Mouse (Mus musculus) left cerebral cortex, adult 2 months (tissue): Measurements from ENCODE around the gene Rab17. TPM values are rescaled to one million over a fixed set of nuclear protein-coding genes. Genes with fewer than 3 reads are reported as not detected.

Source experiments
- DNase-seq, 2 experiments: peaks; one replicate each; pipeline ENCODE4 v3.0.0; 2021 to 2022; ENCODE audit warnings: low spot score in 2 of 2, mixed read lengths in 1 of 2; ENCODE audit errors: extremely low spot score in 1 of 2
- H3K27ac ChIP-seq: fragments of 200-600 bp; 2 replicates; pipeline ENCODE4 v1.8.1; 2022
- H3K4me3 ChIP-seq: fragments of 200-600 bp; 2 replicates; pipeline ENCODE4 v1.8.1; 2022
- CTCF ChIP-seq: fragments of 200-600 bp; IDR thresholded peaks from 2 replicates; pipeline ENCODE4 v1.8.1; 2022; ENCODE audit warnings: antibody characterized with exemption, mild to moderate bottlenecking, moderate library complexity
- intact Hi-C: fragments of 180-260 bp; cut with DNase I; formaldehyde crosslinking; loops from one replicate; pipeline ENCODE4 v1.15.1; 2025
- long read RNA-seq, 2 experiments: library from polyadenylated mRNA; stranded (forward); transcript quantifications; one replicate each; pipeline ENCODE4 v2.0.0; 2021; ENCODE audit warnings: borderline mapping rate in 2 of 2
- total RNA-seq, 2 experiments: library from RNA; stranded (reverse); gene quantifications; 2 replicates each; pipeline ENCODE4 v1.2.3; 2021

Rab17 gene
- total RNA-seq, result under 1 TPM in 1 of 2 experiments, not detected in 1; 0.23 TPM
- long read RNA-seq, experiment 1, result 0 reads
- long read RNA-seq, experiment 2, result 0 reads

DNA sequence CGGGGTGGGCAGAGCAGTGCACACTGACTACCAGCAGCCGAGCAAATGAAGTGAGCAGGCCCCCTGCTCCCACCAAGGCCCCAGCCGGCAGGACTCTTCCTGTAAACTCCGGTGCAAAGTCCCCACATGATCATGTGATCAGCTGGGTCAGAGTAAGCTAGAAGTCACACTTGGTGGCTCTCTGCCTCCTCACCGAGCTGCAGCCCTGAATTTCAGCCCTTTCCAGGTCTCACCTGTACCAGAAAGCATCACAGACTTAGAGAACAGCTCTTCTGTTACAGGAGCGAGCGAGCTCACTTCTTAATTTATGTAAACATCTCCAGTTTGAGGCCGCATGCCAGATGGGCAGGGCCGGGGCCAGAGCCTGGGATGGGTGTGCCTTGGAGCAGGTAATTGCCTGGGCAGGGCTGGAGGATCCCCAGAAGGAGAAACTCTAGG, at the start of gene Rab17:
Gene Rab17, minus strand, starts transcription at position 315 of the 438 bp plus-strand sequence.
- DNase-seq, result no peak
- Histone ChIP-seq H3K4me3 (no peak within 1 kb of the TSS), H3K27ac (no peak within 1 kb of the TSS)
- intact Hi-C loops, result no loop called here
- no peak for TF ChIP-seq CTCF

DNA sequence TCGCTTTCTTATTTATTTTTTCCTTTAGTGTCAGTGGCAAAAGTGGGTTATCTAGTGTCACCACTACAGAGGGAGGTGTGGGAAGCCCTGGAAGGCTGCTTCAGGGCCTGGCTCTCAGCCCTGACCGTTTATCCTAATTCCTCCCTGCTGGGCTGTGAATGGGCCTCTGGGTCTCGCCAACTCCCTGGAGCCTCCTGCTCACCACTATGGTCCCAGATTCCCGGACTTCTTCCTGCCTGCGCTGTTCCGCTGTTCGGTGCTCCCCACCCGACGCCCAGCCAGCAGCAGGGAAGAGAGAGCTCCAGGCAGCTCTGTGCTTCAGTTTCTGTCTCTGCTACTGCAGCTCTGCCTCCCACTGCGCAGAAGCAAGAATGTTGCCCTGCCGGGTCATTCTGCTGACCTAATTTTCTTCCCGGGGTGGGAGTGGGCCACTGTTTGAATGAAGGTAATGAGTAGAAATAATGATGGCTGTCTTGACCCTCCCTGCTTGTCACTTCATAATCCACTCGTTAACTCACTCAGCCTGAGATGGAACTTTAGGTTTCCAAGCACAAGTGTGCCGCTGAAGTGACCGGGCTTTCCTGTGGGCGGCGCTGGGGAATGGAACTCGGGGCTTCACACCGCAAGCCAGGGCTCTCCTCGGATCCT, 47.8 kb upstream of the Rab17 start:
- intact Hi-C loops, result no loop called here
- no peak; the same call in 1 of the 2 replicates for TF ChIP-seq CTCF
- peak in 1 of 2 experiments; percentile 24 for DNase-seq
- Histone ChIP-seq H3K4me3 (peak overlapping the region; percentile 10; the same call in 1 of the 2 replicates), H3K27ac (peak overlapping the region; percentile 55; the same call in 1 of the 2 replicates)

DNA sequence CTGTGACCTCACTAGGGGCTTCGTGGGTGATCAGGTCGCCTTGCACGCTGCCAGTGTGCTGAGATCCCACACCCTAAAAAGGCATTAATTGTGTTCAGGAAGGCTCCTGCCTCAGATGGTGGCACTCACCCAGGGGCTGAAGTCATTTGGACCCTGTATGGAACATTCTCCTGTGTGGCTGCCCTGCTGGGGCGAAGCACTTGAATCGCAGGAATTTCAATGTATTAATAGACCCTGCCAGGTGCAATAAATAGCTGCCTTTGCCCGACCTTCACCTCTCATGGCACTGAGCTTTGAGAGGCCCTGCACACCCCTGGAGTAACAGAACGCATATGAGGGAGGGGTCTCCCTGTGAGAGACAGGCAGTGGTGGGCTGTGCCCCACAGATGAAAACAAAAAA, 46.1 kb upstream of the Rab17 start:
- no peak overlapping the region for H3K4me3 ChIP-seq
- no peak overlapping the region for H3K27ac ChIP-seq
- no peak for DNase-seq
- intact Hi-C loops, result no loop called here
- TF ChIP-seq CTCF, result no peak

DNA sequence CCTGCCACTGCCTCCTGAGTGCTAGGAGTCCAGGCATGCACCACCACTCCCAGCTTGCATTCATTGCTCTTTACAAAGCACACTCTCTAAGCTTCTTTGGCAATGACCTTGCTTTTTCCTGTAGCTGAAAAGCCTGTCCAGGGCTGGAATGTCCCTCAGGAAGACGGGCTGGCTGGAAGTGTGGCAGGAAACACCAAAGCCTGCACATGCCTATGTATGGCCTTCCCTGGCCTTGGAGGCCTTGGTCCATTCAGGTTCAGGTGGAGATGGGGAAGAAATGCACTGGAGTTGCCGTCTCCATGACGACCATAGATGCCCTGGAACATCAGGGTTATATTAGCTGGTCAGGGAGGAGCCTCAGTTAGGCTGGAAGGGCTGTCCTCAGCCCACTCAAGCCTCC, 44.3 kb upstream of the Rab17 start:
- no peak for DNase-seq
- H3K27ac ChIP-seq, result no peak overlapping the region
- H3K4me3 ChIP-seq, result no peak overlapping the region
- no peak for TF ChIP-seq CTCF
- intact Hi-C loops, result no loop called here

DNA sequence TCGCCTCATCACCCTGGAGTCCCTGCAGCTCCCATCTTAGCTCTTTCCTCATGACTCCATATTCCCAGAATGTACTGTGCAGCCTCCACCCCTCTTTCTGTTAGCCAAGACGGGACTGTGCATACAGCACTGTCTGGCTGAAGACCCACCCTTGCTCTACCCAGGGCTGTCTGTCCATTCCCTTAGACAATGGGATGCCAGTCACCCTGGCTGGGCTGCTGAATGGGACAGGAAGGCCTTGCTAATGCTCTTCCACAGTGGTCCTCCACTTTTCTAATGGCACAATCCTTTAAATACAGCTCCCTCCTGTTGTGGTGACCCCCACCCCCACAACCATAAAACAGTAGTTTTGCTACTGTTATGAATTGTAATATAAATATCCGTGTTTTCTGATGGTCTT, 41.9 kb upstream of the Rab17 start:
- H3K4me3 ChIP-seq, result no peak overlapping the region
- TF ChIP-seq CTCF, result no peak
- H3K27ac ChIP-seq, result no peak overlapping the region
- DNase-seq, result no peak
- intact Hi-C loops, result no loop called here

DNA sequence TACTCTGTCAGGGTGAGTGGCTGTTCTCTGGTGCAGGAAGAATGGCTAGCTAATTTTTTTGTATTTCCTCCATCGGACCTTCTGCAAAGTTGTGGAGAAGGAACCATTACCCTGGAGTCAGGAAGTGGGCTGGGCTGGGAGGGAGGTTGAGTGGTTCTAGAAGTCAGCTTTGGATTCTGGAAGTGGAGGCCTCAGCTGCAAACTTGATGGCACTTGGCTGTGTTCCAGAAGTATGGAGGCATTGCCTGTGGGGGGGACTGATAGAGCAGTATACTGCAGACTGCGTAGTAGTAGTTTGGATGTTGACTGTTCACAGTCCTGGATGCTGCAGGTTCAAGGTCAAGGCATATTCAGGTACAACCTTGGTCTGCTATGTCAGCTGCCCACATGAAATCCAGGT, 41.3 kb upstream of the Rab17 start:
- DNase-seq, result no peak
- no peak overlapping the region for H3K4me3 ChIP-seq
- no peak overlapping the region for H3K27ac ChIP-seq
- TF ChIP-seq CTCF, result no peak
- intact Hi-C loops, result no loop called here

DNA sequence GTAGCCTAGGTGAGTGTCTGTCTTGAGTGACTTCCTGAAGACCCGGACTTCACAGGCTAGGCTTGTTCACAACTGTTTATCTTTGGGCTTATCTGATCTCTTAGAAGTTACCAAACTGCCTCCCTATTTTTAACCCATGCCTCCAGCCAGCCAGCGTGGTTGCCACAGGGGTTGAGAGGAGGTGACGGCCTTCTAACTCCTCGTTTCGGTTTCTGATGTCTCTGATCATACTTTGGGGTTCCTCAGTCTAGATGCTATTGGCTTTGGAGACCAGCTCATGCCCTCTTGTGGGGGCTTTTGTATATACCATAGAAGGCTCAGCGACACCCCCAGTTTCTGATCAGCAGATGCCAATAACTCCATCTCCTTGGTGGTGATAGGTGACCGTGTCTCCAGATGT, 40.8 kb upstream of the Rab17 start:
- no peak overlapping the region for H3K4me3 ChIP-seq
- TF ChIP-seq CTCF, result no peak
- H3K27ac ChIP-seq, result no peak overlapping the region
- DNase-seq, result no peak
- intact Hi-C loops, result no loop called here

DNA sequence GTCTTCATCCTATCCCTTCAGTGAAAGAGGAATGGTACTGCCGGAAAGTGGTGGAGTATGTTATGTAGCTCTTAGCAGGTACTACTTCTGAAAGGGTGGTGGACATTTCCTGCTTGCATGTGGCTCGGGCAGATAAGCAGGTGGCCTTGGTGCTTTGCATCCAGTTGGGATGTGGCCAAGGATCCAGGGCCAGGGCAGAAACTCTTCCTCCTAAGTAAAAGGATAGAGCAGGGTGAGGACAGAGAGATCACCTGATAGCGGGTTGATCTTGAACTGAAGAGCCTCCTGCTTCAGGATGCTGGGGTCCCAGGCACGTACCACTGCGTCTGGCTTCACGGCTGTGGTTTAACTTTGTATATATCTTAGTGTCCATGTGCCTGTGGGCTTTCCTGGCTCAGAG, 39.8 kb upstream of the Rab17 start:
- no peak for TF ChIP-seq CTCF
- H3K27ac ChIP-seq, result no peak overlapping the region

DNA sequence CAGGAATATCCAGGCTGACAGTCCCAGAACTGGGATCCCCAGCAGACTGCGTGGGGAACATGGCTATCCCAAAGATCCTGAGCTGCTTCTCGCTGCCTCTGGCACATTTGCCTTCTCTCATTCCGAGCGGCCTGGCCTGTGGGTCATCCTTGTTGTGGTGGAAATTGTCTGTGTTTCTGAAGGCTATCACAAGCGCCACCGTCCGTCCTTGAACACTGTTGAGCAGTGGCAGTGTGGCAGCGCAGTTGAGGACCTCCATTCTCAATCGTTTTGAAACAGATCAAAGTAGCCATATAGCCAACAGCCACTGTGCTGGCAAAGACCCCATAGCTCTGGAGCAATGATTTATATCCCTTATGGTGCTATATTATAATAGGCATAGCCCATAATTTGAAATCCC, 39.3 kb upstream of the Rab17 start:
- H3K4me3 ChIP-seq, result no peak overlapping the region
- H3K27ac ChIP-seq, result no peak overlapping the region
- TF ChIP-seq CTCF, result no peak
- no peak for DNase-seq
- intact Hi-C loops, result no loop called here

More for the DNA sequence above, 39.8 kb upstream of the Rab17 start:
- no peak overlapping the region for H3K4me3 ChIP-seq
- DNase-seq, result no peak
- intact Hi-C loops, result no loop called here

DNA sequence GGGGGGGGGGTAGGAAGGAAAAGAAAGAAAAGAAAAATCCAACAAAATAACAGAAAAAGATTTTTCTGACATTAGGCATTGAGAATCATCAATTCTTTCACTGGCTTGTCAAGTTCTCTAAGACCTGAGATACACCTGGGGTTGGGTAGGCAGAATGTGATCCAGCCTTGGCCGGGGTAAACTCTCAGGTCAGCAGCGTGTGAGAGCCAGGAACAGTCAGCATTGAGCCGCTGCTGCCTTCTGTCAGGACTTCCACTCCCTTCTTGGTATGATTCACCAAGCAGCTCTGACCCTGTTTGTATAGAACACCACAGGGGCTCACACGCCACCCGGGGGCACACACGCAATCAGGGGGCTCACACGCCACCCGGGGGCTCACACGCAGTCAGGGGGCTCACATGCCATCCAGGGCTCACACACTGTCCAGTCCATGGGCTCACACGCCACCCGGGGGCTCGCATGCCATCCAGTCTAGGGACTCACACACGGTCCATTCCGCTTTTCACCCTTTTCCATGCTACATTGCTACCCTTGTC, 38.8 kb upstream of the Rab17 start:
- no peak for TF ChIP-seq CTCF
- Histone ChIP-seq H3K27ac (no peak overlapping the region), H3K4me3 (no peak overlapping the region)
- intact Hi-C loops, result no loop called here
- no peak for DNase-seq

DNA sequence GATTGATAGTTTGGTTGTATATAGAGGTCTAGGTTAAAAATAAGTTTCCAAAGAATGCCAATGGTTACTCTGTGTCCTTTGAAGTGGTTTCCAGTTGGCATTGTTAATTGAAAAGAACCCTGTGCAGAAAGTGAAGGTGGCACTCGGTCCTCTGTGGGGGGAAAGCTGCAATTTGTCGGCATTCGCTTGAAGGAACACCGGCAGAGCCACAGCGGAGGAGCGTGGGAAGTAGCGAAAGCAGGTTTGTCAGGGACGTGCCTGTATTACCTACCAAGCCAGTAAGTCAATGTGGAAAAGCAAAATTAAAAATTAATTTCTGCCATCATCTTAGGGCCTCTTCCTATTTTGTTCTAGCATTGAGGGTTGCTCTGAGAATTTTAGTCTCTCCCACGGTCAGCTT, 37.2 kb upstream of the Rab17 start:
- DNase-seq, result no peak
- TF ChIP-seq CTCF, result no peak
- Histone ChIP-seq H3K4me3 (no peak overlapping the region), H3K27ac (no peak overlapping the region)
- intact Hi-C loops, result no loop called here

DNA sequence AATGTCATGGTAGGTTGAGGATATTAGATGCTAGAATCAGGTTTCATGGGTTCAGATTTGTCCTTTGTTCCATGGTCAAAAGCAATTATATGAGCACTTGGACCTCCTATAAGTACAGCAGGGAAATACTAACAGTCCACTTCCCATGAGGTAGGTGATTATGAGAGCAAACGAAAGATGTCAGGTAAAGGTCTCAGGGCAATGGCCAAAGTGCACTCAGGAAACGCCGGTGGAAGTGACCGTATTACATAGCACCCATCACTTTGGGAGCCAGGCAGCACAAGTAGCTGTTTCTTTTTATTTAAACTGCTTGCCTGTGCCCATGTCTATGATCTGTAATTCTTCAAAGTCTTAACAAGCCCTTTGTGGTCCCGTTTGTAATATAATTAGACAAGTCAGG, 36.6 kb upstream of the Rab17 start:
- Histone ChIP-seq H3K4me3 (no peak overlapping the region), H3K27ac (no peak overlapping the region)
- intact Hi-C loops, result no loop called here
- TF ChIP-seq CTCF, result no peak
- DNase-seq, result no peak

DNA sequence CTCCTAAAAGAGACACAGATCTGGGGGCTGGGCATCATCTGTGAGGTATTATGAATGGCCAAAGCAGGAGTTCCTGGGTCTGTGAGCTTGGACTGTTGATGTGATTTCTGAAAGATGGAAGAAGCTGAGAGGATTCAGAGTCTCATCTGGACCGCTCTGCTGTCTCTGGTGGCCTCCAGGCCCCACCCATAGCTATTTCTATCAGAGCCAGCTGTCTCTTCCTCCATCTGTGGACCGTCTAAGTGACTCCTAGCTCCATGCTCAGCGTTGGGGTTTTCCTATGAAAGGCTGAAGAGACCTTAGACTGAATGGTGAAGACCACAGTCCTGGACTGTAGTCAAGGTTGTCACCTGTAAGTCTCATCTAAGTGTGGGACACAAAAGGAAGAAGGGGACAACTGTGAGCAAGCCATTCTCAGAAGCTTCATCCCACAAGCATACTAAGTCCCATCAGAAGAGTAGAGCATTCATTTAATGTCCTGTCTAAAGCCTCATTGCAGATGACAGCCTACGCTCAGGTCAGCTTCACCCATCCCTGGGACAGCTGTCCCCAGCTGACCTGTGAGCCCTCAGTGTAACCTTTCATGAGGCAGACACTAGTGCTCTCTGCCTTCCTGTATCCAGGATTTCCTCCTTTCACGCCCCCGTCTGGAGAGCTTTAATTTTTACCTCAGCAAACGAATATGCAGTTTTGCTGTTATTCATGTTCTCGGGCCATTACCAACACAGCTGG, 34.2 kb upstream of the Rab17 start:
- DNase-seq, result peak in 1 of 2 experiments; percentile 4
- TF ChIP-seq CTCF, result no peak
- intact Hi-C loops, result no loop called here
- Histone ChIP-seq H3K27ac (no peak overlapping the region), H3K4me3 (no peak overlapping the region)
